Mouse (Mus musculus): ENCODE data around the gene Gjb2. TPM values are rescaled to one million over a fixed set of nuclear protein-coding genes. Genes with fewer than 3 reads are reported as not detected.

Gjb2 gene
- polyA plus RNA-seq (2014; fragmentation: Illumina TruSeq; extraction: RNeasy Lipid Tissue Mini Kit (QIAGEN cat#74804); ENCODE audit: low read depth, low replicate concordance) = 334 TPM

GRCm38 (mm10) chr14:57104106-57105023 lies at the start of gene Gjb2:
Gjb2 (minus strand) TSS chr14:57104702.

GRCm38 (mm10) chr14:57133161-57133661 lies 28.7 kb upstream of the Gjb2 start, which contains the start of gene Gjb6:
Gjb6 (minus strand) TSS chr14:57133611.

DNA sequence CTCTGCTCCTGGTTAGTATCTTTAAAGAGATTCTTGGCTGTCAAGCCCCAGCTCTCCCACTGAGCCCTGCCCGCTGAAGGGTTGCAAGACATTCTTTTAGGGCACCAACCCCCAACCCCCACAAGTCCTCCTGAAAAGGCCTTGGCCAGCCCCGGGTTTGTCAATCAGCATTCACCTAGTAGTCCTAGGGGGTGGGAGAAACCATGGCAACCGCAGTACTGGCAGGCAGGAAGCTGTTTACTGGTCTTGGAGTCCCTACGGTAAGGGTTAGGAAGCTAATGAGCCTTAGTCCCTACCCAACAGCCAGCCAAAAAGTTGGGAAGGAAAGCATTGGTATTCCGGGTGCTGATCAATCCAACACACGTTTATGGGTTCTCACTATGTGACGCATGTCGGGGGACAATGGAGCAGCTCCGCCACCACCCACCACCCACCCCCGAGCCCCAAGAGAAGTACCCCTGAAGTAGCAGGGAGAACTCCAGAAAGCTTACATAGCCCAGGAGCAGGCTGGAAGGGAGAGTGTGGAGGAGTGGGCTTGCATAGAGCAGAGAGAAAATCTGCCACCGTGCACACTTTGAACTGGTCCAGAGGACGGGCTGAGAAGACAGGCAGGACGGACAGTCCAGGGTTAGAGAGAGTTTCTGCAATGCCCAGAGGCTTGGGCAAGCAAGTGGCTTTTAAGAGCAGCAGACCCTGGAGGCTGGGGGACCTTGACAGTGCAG lies 11.5 kb upstream of the Gjb2 start, which contains the start of gene Gm4491:
Gene Gm4491, minus strand, starts transcription at position 61 of the 722 bp plus-strand sequence.

DNA sequence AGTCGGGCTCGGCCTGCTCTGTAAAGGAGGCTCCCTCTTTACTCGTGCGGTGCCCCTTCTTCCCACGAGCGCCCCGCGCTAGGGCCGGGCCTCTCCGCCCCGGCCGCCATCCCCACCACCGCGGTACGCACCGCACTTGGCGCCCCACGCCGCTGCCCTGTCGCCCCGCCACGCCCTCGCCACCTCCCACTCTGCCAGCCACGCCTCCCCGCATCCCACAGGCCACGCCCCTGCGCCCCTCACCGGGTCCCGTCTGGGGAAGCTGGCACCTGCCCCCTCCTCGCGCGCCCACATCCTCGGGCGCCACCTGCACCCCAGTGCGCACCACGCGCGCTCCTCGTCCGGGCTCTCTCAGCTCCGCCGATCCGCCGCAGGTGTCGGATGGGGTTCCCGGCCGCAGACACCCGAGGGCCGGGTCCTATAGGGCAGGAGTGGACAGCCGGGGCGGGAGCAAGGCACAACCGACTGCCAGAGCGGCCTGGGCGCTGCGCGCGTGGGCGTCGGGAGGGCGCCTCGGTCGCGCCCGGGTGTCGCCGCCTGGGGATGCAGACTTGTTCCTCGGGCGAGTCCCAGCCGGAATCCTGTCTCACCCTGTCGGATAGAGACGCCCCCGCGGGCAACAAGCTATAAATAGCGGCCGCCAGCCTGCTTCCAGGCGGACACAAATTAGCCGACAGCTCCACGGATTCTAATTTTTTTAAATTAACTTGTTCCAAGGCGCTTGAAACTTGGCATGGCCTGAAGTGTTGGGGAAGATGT lies 46.8 kb downstream of the Gjb2 start, which contains the start of gene Gja3:
Gene Gja3, minus strand, starts transcription at position 538 of the 759 bp plus-strand sequence.

Other genes starting within 250 kb of the Gjb2 start
- gene Zmym2, start 218.0 kb downstream of the Gjb2 start, polyA plus RNA-seq (2014; fragmentation: Illumina TruSeq; extraction: RNeasy Lipid Tissue Mini Kit (QIAGEN cat#74804); ENCODE audit: low read depth, low replicate concordance) = 44.4 TPM
- gene Gja3, start 46.6 kb downstream of the Gjb2 start, polyA plus RNA-seq (2014; fragmentation: Illumina TruSeq; extraction: RNeasy Lipid Tissue Mini Kit (QIAGEN cat#74804); ENCODE audit: low read depth, low replicate concordance) = not detected
- gene Gm4491, start 11.2 kb upstream of the Gjb2 start, polyA plus RNA-seq (2014; fragmentation: Illumina TruSeq; extraction: RNeasy Lipid Tissue Mini Kit (QIAGEN cat#74804); ENCODE audit: low read depth, low replicate concordance) = not detected
- gene Gjb6, start 28.9 kb upstream of the Gjb2 start, polyA plus RNA-seq (2014; fragmentation: Illumina TruSeq; extraction: RNeasy Lipid Tissue Mini Kit (QIAGEN cat#74804); ENCODE audit: low read depth, low replicate concordance) = not detected

All from liver, adult 10 weeks (tissue).